Mouse (Mus musculus) liver, embryonic 15.5 days (tissue): ENCODE data around the gene Hmgb1. TPM values are rescaled to one million over a fixed set of nuclear protein-coding genes. Genes with fewer than 3 reads are reported as not detected.

ENCODE experiments used
- polyA plus RNA-seq: library from polyadenylated mRNA; unstranded; fragments of >200 nt; fragmentation: Nextera tagmentation; extraction: Ambion mirVana; gene quantifications from 2 replicates; pipeline ENCODE4 v1.2.1, GENCODE M21; 2015

The Hmgb1 gene
- polyA plus RNA-seq, 1 experiment from 2014 or later = 440 TPM

Other genes with a start within 250 kb of the Hmgb1 start
- 1.1 TPM in 1 of 2 replicates, not detected in the other for gene Gm42791, start 189.3 kb downstream of the Hmgb1 start, polyA plus RNA-seq
- 17.7 and 18.2 TPM in 2 replicates for gene Uspl1, start 139 bp downstream of the Hmgb1 start, polyA plus RNA-seq
- gene Alox5ap, start 80.3 kb upstream of the Hmgb1 start, polyA plus RNA-seq = 47.2 and 48.4 TPM in 2 replicates
- 0.22 TPM in 2 replicates for gene Medag, start 227.3 kb upstream of the Hmgb1 start, polyA plus RNA-seq